Mouse (Mus musculus) heart, postnatal 0 days (tissue): Measurements from ENCODE around the gene Ica1l. TPM values are rescaled to one million over a fixed set of nuclear protein-coding genes. Genes with fewer than 3 reads are reported as not detected.
"Not testable (repeated sequence)": the region's sequence is repeated elsewhere in the genome, so short reads cannot be mapped to it uniquely, and the experiment has no call there.

ENCODE experiments used
- ATAC-seq: fragments of 200-750 bp; cut with Nextera tagmentation; 2 replicates; pipeline ENCODE4 v1.8.0; 2017; ENCODE audit warnings: low read depth, moderate number of reproducible peaks, moderate library complexity; ENCODE audit not compliant: insufficient read depth
- DNase-seq: peaks from one replicate; pipeline ENCODE4 v3.0.0-alpha.2; 2016; ENCODE audit warnings: low spot score
- H3K27ac ChIP-seq: fragments of 300-500 bp; sonication (generic); 2 replicates; pipeline ENCODE4 v1.5.1; 2014; ENCODE audit warnings: low read depth, mild to moderate bottlenecking
- H3K27me3 ChIP-seq: fragments of 300-500 bp; sonication (generic); 2 replicates; pipeline ENCODE4 v1.6.1; 2014; ENCODE audit warnings: low read length, mixed read lengths; ENCODE audit not compliant: control insufficient read depth, insufficient read depth
- H3K36me3 ChIP-seq: fragments of 300-500 bp; sonication (generic); replicated peaks from 2 replicates; pipeline ENCODE4 v1.6.1; 2014; ENCODE audit warnings: low read length, mixed read lengths; ENCODE audit not compliant: control insufficient read depth, insufficient read depth
- H3K4me1 ChIP-seq: fragments of 300-500 bp; sonication (generic); 2 replicates; pipeline ENCODE4 v1.6.1; 2014; ENCODE audit warnings: antibody characterized with exemption; ENCODE audit not compliant: control insufficient read depth, insufficient read depth
- H3K4me2 ChIP-seq: fragments of 300-500 bp; sonication (generic); 2 replicates; pipeline ENCODE4 v1.6.1; 2014; ENCODE audit warnings: low read depth, mild to moderate bottlenecking, low read length, moderate library complexity
- H3K4me3 ChIP-seq: fragments of 300-500 bp; sonication (generic); 2 replicates; pipeline ENCODE4 v1.5.1; 2014; ENCODE audit warnings: low read depth, low read length
- H3K9ac ChIP-seq: fragments of 300-500 bp; sonication (generic); replicated peaks from 2 replicates; pipeline ENCODE4 v1.6.1; 2014; ENCODE audit warnings: low read depth, low read length, mixed read lengths
- H3K9me3 ChIP-seq: fragments of 300-500 bp; sonication (generic); replicated peaks from 2 replicates; pipeline ENCODE4 v1.6.1; 2016; ENCODE audit warnings: low read length; ENCODE audit not compliant: control insufficient read depth
- CTCF ChIP-seq: IDR thresholded peaks from 2 replicates; pipeline ENCODE4 v1.5.1; 2016; ENCODE audit warnings: antibody characterized with exemption, control low read depth, low read depth
- EP300 ChIP-seq: IDR thresholded peaks from 2 replicates; pipeline ENCODE4 v1.6.1; 2016; ENCODE audit warnings: antibody characterized with exemption, low read depth
- WGBS: fragments of 180-500 bp; shearing (Covaris S2); extraction: QIAGEN DNeasy Blood & Tissue Kit; methylation state at CpG from one replicate; pipeline ENCODE4 v1.1.7; 2014; 5-methylcytosine and 5-hydroxymethylcytosine counted together
- polyA plus RNA-seq: library from polyadenylated mRNA; unstranded; fragments of >200 nt; fragmentation: Nextera tagmentation; extraction: Ambion mirVana; gene quantifications from 2 replicates; pipeline ENCODE4 v1.2.1, GENCODE M21; 2015
- total RNA-seq: library from RNA; depleted of rRNA; stranded (reverse); fragments of >200 nt; gene quantifications from 2 replicates; pipeline ENCODE4 v1.2.3, GENCODE M21; 2014; ENCODE audit warnings: low replicate concordance

Ica1l gene
- total and polyA plus RNA-seq, 2 experiments from 2014 or later = 0.20 TPM; not detected in 1

DNA sequence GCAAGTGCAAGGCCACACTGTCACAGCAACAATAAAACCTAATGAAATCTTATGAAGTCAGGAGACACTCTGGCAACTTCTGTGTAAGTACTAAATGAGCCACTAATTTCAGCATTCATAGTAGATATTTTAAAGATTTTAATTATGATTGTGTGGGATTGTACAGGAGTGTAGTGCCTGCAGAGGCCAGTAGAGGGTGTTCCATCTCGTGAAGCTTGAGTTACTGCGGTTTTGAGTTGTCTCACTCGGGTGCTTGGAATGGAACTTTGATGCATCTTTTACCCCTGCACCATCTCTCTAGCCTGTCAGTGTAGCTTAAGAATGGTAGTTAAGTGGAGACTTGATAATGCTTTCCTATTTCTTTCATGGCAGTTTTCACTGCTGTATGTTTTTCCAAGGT is 11.7 kb upstream of the Ica1l start:
- WGBS = 40% methylated on average over 3 of the region's 3 CpGs
- Histone ChIP-seq H3K4me2 (no peak overlapping the region), H3K27ac (no peak overlapping the region), H3K36me3 (no peaks in the 10 kb centered on the region), H3K4me1 (no peaks in the 10 kb centered on the region), H3K27me3 (no peaks in the 10 kb centered on the region), H3K9ac (no peak overlapping the region), H3K4me3 (no peak overlapping the region), H3K9me3 (no peaks in the 10 kb centered on the region)
- ATAC-seq (no peak), DNase-seq (no peak)
- TF ChIP-seq EP300 (no peak), CTCF (0 out of 2 replicates have a peak, but pooled peaks have one; percentile 13)

DNA sequence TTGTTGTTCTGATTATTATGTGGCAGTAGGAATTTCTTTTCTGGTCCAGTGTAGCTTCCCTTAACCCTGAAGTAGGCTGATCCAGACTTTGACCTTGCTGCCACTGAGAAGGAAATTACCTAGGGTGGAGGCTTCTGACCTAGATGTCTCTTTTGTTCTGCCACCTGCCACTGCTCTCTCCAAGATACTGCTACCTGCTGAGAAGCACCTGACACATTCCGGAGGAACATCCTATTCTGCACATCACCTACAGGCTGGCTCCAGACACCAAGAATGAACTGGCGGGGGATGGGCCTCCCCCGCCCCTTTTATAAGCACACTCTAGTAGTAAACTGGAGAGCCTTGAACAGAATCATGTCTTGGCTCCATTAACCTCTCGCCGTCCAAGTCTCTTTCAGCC is 4.5 kb upstream of the Ica1l start:
- not testable (repeated sequence) for H3K4me1 ChIP-seq, H3K4me3 ChIP-seq, DNase-seq, H3K9me3 ChIP-seq, H3K9ac ChIP-seq, H3K4me2 ChIP-seq, H3K27ac ChIP-seq, ATAC-seq, H3K36me3 ChIP-seq
- H3K27me3 ChIP-seq = peaks cover 11% of the 10 kb centered on the region
- 92% methylated on average over 5 of the region's 5 CpGs for WGBS

DNA sequence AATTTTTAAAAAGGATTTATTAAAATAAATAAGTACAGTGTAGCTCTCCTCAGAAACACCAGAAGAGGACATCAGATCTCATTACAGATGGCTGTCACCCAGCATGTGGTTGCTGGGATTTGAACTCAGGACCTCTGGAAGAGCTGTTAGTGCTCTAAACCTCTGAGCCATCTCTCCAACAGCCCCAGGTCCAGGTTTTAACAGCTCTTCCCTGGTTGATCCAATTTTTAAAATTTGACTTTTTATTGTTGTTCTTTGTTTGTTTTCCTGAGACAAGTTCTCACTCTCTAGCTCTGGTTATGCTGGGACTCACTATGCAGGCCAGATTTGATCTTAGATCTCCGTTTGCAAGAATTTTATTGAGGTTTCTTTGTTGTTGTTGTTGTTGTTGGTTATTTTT is 1.6 kb upstream of the Ica1l start:
- no peak overlapping the region for H3K9ac ChIP-seq
- H3K9me3 ChIP-seq = no peaks in the 10 kb centered on the region
- no peak for TF ChIP-seq CTCF
- no peak for TF ChIP-seq EP300
- no peak overlapping the region for H3K4me3 ChIP-seq
- no peak overlapping the region for H3K4me2 ChIP-seq
- no peak overlapping the region for H3K27ac ChIP-seq
- H3K27me3 ChIP-seq = peaks cover 15% of the 10 kb centered on the region
- no peaks in the 10 kb centered on the region for H3K36me3 ChIP-seq
- DNase-seq = no peak
- ATAC-seq = no peak
- no peaks in the 10 kb centered on the region for H3K4me1 ChIP-seq
- WGBS = 88% methylated on average over 1 of the region's 1 CpGs

DNA sequence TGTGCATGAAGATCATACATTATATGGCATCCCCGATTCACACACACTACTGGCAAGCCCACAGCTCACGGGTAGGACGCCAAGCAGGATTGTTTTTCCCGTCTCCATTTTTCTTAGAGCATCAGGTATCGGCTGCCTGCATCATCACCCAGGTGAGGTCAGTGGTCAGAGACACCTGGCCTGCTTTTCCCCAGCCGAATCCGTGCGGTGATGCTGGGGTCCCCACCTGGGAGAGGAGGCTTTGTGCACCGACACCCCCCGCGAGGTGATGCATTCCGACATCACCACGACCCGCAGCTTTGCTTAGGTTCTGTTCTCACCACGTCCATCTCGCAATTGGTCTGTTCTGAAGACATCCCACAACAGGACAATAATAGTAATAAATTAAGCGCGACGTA is 587 bp downstream of the Ica1l start:
- Histone ChIP-seq H3K36me3 (no peaks in the 10 kb centered on the region), H3K4me2 (peak overlapping the region; percentile 81), H3K27ac (no peak overlapping the region), H3K9me3 (no peaks in the 10 kb centered on the region), H3K4me3 (peak overlapping the region; percentile 78), H3K4me1 (no peaks in the 10 kb centered on the region), H3K9ac (peak overlapping the region; percentile 60), H3K27me3 (peaks cover 15% of the 10 kb centered on the region)
- no peak for TF ChIP-seq EP300
- no peak for TF ChIP-seq CTCF
- DNase-seq (no peak), ATAC-seq (no peak)
- whole genome bisulfite sequencing = 4% methylated on average over 19 of the region's 19 CpGs

DNA sequence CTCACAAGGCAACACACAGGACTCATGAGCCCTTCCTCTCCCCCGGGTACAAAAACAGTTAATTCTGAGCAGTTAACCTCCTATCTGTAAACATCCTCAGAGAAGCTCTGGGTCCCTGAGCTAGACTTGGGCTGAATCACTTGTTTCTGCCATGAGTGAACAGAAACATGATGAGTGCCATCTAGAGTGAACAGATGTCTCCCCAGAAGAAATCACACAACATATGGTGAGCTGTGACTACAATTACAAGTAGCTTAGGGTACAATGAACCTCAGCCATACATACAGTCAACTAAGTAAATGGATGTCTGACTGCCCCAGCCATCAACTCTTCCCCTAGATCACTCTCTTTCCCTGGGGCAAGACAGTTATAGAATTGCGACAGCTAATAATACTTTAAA is 7.9 kb downstream of the Ica1l start:
- no peaks in the 10 kb centered on the region for H3K36me3 ChIP-seq
- ATAC-seq (no peak), DNase-seq (no peak)
- H3K9me3 ChIP-seq = no peaks in the 10 kb centered on the region
- WGBS = 83% methylated on average over 2 of the region's 2 CpGs
- no peak overlapping the region for H3K9ac ChIP-seq
- TF ChIP-seq EP300 (no peak), CTCF (no peak)
- H3K4me1 ChIP-seq = no peaks in the 10 kb centered on the region
- no peak overlapping the region for H3K4me3 ChIP-seq
- no peak overlapping the region for H3K27ac ChIP-seq
- H3K4me2 ChIP-seq = no peak overlapping the region
- no peaks in the 10 kb centered on the region for H3K27me3 ChIP-seq

DNA sequence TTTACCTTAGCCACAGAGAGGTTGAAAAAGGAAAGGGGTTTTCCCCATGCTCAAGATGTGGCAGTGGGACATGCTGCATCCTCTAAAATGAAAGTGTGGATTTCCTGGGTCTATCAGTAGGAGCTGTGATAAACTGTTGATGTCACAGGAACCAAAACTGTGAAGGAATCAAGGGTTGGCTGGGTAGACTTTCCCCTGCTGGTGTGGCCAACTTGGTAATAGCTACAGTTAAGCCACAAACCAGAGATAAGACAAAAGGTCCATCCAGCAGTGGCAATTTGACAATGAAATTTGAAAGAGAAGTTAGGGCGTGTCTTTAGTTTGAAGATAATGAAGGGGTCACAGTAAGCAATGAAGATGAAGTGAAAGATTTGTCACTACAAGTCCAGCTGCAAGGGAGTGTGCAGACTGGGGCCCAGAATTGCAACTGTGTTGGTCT is 25.9 kb downstream of the Ica1l start:
- Histone ChIP-seq H3K9ac (no peak overlapping the region), H3K4me1 (no peaks in the 10 kb centered on the region), H3K27me3 (no peaks in the 10 kb centered on the region), H3K27ac (no peak overlapping the region), H3K4me3 (no peak overlapping the region), H3K9me3 (no peaks in the 10 kb centered on the region), H3K36me3 (no peaks in the 10 kb centered on the region), H3K4me2 (no peak overlapping the region)
- 82% methylated on average over 1 of the region's 1 CpGs for WGBS
- TF ChIP-seq CTCF (no peak), EP300 (no peak)
- ATAC-seq (no peak), DNase-seq (no peak)
